Mouse (Mus musculus): ENCODE measurements around the gene Palm. TPM values are rescaled to one million over a fixed set of nuclear protein-coding genes. Genes with fewer than 3 reads are reported as not detected.
"Not testable (repeated sequence)": the region's sequence is repeated elsewhere in the genome, so short reads cannot be mapped to it uniquely, and the experiment has no call there.

Palm gene
- 65.3 and 71.4 TPM in 2 replicates for total RNA-seq (2015)
- 43.4 and 53.4 TPM in 2 replicates for total RNA-seq (2017)

DNA sequence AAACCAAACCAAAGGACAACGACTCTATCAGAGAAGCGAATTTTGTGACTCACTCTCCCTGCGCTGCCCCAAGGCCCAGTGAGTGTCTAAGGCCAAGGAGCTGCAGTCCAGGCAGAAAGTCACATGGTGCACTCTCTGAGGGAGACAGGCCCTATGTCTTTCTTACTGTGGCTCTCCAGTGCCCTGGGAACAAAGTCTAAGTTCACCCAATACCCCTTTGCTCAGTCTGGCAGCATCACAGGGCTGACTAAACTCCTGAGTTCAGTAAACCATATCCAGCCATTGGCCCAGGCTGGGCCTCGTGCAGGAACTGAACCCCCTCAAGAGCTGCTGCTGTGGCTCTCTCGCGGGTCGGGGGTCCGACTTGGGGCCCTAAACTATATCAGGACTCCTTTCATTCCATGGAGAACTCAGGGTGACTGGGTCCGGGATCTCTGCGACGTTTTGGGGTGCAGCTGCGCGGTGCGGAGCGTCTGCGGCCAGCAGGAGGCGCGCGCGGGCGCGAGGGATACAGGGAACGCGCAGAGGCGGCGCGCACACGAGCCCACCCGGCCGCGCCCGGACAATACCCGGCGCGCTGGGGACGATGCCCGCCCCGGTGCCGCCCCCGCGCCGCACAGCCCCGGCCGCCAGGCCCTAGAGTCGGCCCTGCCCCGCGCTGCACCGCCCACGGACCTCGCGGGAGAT lies at the start of gene Palm:
Palm (plus strand) TSS at position 522 of the 687 bp plus-strand sequence.
- peak; percentile 54 for ATAC-seq (replicated peaks; ENCODE audit: poor library complexity)

DNA sequence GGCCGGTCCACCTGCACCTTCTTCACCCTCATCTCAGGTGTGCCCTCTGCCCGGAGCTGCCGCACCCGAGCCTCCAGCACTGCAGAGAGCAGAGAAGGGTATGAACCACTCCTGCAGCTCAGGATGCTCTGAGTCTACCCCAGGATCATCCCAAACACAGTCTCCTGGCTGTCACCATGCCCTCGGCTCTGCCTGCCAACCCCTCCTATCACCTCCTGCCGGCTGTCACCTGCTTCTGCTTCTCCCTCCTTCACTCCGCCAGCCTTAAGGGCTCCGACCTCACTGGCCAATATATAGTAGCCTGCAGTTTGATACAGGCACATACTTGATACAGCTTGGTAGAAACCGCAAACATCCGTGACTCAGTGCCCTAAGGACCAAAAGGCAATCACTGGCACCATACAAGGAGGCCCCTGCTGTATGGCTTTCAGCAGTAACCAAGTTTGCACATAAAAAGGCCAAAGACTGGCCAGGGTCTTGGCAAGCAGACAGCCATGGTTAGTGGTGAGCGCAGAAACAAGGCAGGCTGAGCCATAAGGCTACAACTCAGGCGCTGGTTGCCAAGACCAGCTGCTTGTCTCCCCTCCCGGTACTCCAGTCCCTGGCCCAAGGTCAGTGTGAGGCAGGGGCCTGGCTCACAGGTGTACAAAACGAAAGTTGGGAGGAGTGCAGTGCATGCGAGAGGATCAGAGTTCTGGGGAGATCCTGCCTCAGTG lies 49.6 kb upstream of the Palm start:
- no peak for ATAC-seq (replicated peaks; ENCODE audit: poor library complexity)

DNA sequence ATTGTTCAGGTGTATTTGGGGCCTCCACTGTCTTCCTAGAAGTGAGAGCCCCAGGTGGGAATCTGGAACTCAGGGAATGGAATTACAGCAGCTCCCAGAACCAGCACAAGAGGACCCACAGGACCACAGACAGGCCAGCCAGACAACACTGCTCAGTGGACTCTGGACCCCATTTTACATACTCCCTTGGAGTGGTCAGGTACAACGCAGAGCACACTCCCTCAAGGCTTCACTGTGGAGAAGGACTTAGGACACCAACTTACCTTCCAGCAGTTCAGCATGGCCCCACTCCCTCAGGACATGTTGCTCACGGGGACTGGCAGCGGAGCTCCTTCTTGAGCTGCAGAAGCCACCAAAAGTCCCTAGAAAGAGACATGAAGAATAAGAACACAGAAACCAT lies 48.0 kb upstream of the Palm start:
- ATAC-seq (replicated peaks; ENCODE audit: poor library complexity) = no peak

DNA sequence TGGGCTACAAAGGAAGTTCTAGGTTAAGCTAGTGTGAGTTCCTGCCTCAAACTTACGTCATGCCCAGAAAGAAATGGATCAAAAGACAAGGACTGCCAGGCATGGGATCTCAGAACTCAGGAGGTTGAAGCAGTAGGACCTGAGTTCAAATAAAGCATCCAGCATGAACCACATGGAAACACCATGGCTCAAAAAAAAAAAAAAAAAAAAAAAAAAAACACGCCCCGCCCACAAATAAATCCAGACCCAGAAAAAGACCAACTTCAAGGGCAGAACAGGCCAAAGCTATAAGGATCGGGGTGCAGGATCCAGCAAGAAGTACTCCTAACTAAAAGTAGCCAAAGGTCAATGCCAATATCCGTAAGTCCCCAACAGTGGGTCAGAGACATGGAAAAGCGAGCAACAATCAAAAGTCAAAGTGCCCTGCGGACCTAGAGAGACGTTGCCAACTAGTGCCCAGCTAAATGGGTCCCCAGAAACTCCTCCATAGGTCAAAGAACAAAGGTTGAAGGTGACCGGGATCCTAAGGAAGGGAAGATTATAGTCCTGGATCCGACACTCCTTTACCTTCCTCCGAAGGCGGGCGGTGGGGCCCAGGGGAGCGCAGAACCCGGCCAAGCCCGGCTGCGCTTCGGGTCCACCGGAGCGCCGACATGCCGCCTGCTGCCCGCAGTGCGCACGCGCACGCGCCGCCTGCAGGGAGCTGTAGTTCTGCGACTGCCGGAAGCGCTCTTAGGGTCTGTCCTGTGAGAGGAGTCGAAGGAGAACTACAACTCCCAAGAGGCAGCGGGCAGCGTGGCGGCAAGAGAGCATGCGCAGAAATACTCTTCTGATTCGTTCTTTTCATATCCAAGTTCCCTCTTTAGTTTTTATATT lies 47.2 kb upstream of the Palm start, which contains the start of gene Polrmt:
Polrmt (minus strand) TSS at position 684 of the 876 bp plus-strand sequence.
- peak; percentile 96 for ATAC-seq (replicated peaks; ENCODE audit: poor library complexity)

DNA sequence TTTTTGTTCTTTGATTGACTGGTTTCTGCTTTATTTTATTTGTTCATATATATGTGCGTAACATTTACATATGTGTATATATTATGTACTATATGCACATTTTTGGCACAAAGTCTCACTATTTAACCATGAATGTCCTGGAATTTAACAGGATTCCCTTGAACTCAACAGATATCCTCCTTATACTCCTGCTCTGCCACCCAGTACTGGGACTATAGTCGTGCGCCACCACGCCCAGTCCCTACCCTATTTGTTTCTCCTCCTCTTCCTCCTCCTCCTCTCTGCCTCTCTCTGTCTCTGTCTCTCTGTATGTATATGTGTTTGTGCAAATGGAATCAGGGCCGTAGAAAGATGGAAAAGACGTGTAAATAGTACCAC lies 46.6 kb upstream of the Palm start:
- peak; percentile 50 for ATAC-seq (replicated peaks; ENCODE audit: poor library complexity)

DNA sequence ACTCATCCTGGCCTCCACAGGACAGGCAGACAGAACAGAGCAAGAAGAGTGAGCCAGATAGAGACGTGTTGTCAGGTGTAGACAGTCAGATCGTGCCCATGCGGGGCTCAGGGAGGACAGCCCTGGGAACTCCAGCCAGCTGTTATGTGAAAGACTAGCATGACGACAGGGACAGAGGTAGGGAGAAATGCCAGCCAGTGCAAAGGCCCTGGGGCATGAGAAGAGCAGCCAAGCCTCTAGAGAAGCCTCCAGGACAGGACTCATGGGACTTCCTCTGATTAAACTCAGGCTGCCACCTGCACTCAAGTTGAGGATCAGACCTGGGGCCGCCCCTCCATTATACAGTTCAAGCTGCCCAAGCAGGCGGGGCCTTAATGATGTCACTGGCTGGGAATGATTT lies 44.9 kb upstream of the Palm start:
- no peak for ATAC-seq (replicated peaks; ENCODE audit: poor library complexity)

DNA sequence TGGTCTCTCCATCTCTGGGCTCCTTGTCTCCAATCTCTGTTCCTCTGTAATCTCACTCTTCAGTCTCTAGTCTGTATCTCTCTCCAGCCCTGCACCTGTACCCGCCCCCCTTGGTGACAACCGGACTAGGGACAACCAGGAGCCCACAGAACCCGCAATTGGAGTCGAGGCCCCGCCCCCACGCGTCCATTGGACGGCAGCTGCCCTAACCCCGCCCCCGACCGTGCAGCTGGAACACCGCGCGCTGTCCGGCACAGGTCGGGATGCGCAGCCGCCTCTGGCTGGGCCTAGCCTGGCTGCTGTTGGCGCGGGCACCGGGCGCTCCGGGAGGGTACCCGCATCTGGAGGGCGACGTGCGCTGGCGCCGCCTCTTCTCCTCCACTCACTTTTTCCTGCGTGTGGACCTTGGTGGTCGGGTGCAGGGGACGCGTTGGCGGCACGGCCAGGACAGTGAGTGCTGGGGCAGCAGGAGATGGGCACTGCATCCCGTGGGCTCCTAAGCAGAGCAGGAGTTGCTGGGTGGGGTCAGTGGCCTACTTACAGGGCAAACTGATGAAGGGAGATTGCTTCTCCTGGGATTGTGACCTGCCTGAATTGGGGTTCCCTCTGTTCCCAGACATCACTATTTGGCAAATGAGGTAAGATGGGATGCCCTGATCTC lies 38.4 kb upstream of the Palm start, which contains the start of gene Fgf22:
Fgf22 (plus strand) TSS at position 221 of the 661 bp plus-strand sequence.
- ATAC-seq (replicated peaks; ENCODE audit: poor library complexity) = peak; percentile 86

DNA sequence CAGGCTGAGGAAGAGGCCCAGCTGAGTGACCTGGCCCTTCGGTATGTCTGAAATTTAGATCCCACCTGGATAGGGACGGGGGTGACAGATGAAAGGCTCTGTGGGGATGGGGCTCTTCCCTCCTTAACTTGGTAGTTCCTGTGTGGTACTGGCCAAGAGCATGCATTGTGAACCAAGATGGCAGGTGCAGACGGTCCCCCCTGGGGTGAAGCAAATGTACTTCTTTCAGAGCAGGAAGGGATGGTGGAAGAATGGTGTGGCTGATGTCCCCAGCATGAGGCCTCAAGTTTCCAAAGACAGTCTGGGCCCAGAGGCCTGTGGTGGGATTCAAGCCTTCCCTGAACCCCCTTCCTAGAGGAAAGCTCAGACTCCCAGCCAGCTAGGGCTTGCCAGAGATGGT lies 37.5 kb upstream of the Palm start:
- no peak for ATAC-seq (replicated peaks; ENCODE audit: poor library complexity)

DNA sequence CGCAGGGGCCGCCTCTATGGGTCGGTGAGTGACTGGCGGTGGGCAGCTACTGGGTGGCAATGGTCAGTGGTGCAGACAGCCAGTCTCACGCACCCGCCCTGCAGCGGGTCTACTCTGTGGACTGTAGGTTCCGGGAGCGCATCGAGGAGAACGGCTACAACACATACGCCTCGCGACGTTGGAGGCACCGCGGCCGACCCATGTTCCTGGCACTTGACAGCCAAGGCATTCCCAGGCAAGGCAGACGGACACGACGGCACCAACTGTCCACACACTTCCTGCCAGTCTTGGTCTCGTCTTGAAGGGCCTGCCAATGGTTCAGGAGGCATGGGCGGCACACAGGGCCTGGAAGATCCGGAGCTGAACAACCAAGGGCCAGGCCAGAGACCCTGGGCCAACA lies 36.7 kb upstream of the Palm start:
- ATAC-seq (replicated peaks; ENCODE audit: poor library complexity) = no peak

DNA sequence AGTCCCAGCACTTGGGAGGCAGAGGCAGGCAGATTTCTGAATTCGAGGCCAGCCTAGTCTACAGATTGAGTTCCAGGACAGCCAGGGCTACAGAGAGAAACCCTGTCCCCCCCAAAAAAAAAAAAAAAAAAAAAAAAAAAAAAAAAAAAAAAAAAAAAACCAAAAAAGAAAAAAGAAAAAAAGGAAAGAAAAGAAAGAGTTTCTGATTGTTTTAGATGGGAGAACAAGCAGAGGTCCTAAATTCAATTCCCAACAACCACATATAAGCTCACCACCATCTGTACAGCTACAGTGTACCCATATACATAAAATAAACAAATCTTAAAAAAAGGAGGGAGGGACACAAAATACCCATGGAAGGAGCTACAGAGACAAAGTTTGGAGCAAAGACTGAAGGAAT lies 33.7 kb upstream of the Palm start:
- not testable (repeated sequence) for ATAC-seq (replicated peaks; ENCODE audit: poor library complexity)

DNA sequence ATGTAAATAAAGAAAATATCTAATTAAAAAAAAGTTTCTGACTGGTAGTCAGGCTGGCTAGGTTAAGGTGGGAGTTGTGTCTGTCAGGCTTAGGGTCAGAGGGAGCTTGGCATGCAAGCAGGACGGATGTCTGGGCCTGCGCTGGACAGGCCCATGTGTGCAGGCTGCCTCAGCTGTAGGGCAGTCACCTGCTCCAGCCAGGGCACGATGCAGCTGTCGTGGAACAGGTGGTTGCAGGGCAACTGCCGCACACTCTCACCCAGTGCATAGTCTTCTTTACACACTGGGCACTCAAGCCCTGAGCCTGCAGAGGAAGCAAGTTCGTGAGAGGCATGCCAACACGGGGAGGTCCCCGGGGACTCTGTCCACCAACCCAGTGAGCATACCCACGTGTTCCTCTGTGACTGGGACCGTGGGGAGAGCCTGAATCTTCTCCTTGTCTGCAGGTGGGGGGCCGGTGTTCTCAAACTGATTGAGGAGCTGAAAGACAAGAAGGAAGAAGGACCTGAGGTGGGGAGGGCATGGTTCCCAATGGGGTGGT lies 32.7 kb upstream of the Palm start:
- no peak for ATAC-seq (replicated peaks; ENCODE audit: poor library complexity)

DNA sequence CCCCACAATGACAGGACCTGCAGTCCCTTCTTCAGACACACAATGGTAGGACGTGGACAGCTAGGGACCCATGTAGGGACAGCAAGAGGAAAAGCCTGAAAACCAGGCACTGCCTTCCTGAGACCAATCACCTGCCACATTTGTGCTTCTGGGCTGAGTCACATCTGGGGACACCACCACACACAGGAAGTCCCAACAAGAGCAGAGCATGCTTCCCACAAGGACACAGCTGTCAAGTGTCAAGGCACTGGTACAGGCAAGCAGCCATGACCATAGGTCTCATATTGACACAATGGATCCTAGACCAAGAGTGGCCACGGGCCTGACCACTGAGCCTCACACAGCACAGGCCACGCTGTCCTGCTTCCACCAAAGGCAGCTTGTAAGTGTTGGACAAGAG lies 30.5 kb upstream of the Palm start:
- no peak for ATAC-seq (replicated peaks; ENCODE audit: poor library complexity)

DNA sequence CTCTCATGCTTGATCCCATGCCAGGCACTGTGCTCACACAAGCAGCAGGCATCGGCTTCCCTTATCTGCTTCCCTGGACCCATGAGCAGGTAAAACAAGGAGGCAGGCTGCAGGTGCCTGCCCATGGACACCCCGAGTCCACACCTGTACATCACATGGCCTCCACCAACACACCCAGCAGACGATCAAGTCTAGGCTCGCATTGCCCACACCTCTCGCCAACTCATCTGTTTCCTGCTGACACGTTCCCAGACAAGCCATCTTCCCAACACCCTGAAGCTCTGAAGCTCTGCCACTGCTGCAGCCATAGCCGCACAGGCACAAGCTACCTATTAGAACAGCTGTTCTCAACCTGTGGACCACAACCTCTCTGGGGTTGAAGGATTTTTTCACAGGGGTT lies 29.1 kb upstream of the Palm start:
- no peak for ATAC-seq (replicated peaks; ENCODE audit: poor library complexity)

DNA sequence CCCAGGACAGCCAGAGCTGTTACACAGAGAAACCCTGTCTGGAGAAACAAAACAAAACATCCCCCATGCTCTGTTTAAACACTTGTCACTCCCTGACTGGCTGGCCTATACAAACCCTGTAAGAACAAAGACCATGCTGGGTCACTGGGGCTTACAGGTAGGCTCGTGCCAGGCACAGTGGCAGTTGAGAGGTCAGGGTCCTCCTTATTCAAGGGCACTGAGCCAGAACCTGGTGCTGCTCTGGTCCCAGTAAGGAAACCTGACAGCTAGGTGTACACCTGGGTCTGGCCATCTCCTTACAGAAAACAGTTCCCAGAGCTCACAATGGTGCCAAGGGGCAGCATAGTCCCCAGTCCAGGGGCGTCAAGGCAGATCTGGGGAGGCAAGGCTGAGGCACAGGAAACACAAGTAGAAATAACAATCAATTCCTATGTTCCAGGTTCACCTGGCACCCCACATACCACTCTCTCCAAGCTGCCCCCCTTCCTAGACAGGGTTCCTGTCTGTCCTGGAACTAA lies 28.1 kb upstream of the Palm start:
- ATAC-seq (replicated peaks; ENCODE audit: poor library complexity) = no peak

DNA sequence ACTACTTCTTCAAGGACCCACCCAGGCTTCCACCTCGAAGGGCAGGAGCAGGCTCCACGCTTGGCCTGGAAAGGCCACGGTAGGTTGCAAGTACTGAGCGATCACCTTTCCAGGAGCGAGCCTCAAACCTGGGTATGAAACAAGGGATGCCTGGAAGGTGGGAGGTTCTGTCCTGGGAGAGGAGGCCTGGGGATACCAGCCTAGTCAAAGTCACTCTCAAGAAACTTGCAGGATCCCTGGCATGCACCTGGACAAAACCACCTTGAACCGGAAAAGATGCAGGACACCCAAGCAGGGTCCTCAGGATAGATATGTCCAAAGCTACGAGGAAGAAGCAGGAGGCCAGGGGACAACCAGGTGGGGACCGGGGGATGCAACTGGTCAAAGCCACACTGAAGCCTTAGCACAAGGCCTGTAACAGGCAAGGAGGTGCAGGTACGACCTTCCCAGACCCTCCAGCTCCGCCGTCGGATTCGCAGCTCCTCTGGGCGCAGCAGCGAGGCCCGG lies 27.3 kb upstream of the Palm start:
- ATAC-seq (replicated peaks; ENCODE audit: poor library complexity) = no peak

DNA sequence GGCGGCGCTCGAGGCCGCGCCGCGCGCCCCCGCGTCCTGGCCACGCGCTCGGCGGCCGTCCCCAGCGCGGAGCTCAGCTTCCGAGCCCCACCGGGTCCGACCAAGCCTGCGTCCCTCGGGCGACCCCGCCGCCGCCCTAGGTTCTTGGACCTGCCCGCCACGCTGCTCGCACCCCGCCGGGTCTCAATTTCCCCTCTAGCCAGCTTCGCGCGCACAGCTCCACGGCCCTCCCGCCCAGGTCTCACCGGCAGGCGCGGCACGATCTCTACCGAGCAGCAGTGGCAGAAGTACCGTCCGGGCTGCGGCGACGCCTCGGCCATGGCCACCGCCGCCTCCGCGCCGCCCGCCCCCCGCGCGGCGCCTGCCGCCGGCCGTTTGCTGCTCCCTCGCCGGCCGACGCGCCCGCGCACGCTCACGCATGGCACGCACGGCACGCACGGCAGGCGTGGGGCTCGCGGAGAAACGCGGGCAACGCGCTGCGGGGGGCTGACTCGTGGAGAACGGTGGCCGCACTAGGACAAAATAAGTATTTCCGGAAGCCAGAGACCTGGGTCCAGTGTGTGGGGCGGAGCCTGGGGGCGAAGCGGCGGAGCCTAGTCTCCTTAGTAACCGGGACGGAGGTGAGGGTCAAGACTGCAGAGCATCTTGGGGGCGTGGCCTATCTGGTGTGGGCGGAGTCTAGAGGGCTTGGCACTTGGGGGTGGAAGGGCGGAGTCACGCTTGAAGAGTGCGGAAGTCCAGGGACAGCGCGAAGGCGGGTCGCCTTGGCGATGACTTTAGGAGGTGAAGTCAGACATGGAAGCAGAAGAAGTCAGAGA lies 26.7 kb upstream of the Palm start, which contains the start of gene Rnf126:
Rnf126 (minus strand) TSS at position 445 of the 818 bp plus-strand sequence.
- peak; percentile 92 for ATAC-seq (replicated peaks; ENCODE audit: poor library complexity)

DNA sequence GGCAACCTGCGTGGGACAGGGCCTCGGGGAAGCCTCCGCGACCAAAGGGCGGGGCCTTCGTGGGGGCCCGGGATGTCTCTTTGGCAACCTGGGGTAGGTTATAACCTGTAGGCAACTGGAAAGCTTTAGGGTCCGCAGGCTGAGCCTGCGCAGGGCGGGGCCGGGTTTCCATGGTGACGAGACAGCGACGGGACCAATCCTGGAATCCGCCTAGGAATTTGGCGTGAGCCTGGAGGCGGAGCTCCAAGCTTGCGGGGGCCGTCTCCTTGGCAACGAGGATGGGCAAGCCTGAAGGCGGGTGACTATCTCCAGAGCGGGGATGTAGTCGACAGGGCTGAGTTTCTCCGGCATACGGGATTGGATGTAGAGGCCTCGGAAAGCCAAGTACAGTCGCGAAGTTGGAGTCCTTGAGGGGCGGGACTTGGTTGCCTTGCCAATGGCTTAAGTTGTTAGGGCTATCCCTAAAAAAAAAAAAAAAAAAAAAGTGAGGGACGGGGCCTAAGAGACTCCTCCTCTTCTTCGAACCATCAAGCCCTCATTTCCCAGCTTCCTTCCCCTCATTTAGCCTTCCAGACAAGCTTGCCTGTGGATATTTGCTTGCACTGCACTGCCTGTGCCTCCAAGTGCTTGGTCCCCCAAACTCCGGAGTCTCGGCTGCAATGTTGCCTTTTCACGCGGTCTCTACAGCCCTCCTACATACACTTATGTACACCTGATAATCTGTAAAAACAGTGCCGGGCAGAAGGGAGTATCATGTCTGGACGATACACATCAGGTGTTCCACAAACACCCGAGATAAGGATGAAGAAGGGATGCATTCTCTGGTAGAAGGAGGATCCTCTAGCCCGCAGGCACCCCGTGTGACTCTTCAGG lies 25.8 kb upstream of the Palm start:
- peak; percentile 24 for ATAC-seq (replicated peaks; ENCODE audit: poor library complexity)

DNA sequence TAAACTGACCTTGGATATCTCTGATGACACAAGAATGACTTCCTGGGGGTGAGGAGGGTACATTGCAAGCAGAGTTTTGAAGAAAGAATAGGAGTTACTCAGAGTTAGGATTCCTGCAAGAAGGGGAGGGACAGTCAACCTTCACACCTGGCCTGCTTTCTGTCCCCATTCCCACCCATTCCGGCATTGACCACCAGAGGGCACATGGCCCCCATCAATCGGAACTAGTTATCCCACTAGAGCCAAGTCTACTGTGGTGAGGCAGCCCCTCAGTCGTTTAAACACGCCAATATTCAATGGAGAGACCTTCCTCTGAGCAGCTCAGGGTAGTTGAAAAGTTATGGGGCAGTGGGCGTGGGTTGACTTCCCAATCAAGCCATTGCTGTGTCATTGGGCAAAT lies 25.0 kb upstream of the Palm start:
- ATAC-seq (replicated peaks; ENCODE audit: poor library complexity) = peak; percentile 48
